Mouse (Mus musculus): ENCODE results near the gene Bst2. TPM values are rescaled to one million over a fixed set of nuclear protein-coding genes. Genes with fewer than 3 reads are reported as not detected.

The Bst2 gene
- polyA plus RNA-seq, 1 experiment from 2014 or later = 21.9 TPM

- Histone ChIP-seq H3K9me3 (ENCODE audit: control insufficient read depth, low read length) (no peaks in the 10 kb centered on the region), H3K4me2 (no peak overlapping the region), H3K4me3 (ENCODE audit: low read depth, low read length) (no peak overlapping the region), H3K9ac (ENCODE audit: low read depth, low read length) (no peak overlapping the region), H3K27ac (ENCODE audit: low read depth, low read length) (0 out of 2 replicates have a peak overlapping the region, but pooled peaks have one; percentile 33), H3K4me1 (replicated peaks; ENCODE audit: control insufficient read depth, insufficient read depth, low read length) (peaks cover 17% of the 10 kb centered on the region), H3K36me3 (ENCODE audit: control insufficient read depth, insufficient read depth, low read length) (no peaks in the 10 kb centered on the region), H3K27me3 (replicated peaks; ENCODE audit: control insufficient read depth, insufficient read depth, low read length) (peaks cover 20% of the 10 kb centered on the region)
- no peak for ATAC-seq (replicated peaks; ENCODE audit: low FRiP score)
- no peak for DNase-seq (ENCODE audit: low spot score)
- 65% methylated on average over 6 of the region's 6 CpGs for WGBS
Measured at GRCm38 (mm10) chr8:71554001-71554400, 16.7 kb upstream of the Bst2 start.

DNA sequence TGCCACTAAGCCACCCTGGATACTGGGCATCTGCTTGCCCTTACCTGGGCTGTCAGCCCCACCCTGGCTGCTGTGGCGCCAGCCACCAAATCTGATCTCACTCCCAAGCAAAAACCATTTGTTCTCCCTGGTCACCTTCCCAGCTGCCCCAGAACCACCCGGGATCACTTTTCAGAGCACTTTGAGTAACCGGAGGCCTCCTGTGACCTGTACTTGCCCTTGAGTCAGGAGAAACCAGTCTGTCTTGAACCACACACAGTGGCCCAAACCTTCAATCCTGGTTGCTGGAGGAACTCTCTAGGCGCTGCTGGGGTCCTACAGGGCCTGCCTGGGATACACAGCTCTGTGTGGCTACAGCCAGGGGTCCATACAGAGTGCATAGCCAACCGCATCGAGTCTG lies 15.5 kb upstream of the Bst2 start:
- Histone ChIP-seq H3K4me2 (no peak overlapping the region), H3K4me3 (ENCODE audit: low read depth, low read length) (no peak overlapping the region), H3K9ac (ENCODE audit: low read depth, low read length) (no peak overlapping the region), H3K9me3 (ENCODE audit: control insufficient read depth, low read length) (no peaks in the 10 kb centered on the region), H3K27me3 (replicated peaks; ENCODE audit: control insufficient read depth, insufficient read depth, low read length) (peaks cover 8% of the 10 kb centered on the region), H3K27ac (ENCODE audit: low read depth, low read length) (no peak overlapping the region), H3K36me3 (ENCODE audit: control insufficient read depth, insufficient read depth, low read length) (peaks cover 4% of the 10 kb centered on the region), H3K4me1 (replicated peaks; ENCODE audit: control insufficient read depth, insufficient read depth, low read length) (peaks cover 10% of the 10 kb centered on the region; the same call in 1 of the 2 replicates)
- 64% methylated on average over 6 of the region's 6 CpGs for WGBS
- DNase-seq (ENCODE audit: low spot score) (no peak), ATAC-seq (replicated peaks; ENCODE audit: low FRiP score) (no peak)

- DNase-seq (ENCODE audit: low spot score) (no peak), ATAC-seq (replicated peaks; ENCODE audit: low FRiP score) (no peak)
- no peak overlapping the region for H3K27ac ChIP-seq (ENCODE audit: low read depth, low read length)
- H3K27me3 ChIP-seq (replicated peaks; ENCODE audit: control insufficient read depth, insufficient read depth, low read length) = no peaks in the 10 kb centered on the region
- peaks cover 11% of the 10 kb centered on the region for H3K36me3 ChIP-seq (ENCODE audit: control insufficient read depth, insufficient read depth, low read length)
- 78% methylated on average over 7 of the region's 7 CpGs for WGBS
- H3K4me2 ChIP-seq = no peak overlapping the region
- H3K9me3 ChIP-seq (ENCODE audit: control insufficient read depth, low read length) = no peaks in the 10 kb centered on the region
- H3K4me1 ChIP-seq (replicated peaks; ENCODE audit: control insufficient read depth, insufficient read depth, low read length) = peaks cover 10% of the 10 kb centered on the region; the same call in 1 of the 2 replicates
- no peak overlapping the region for H3K9ac ChIP-seq (ENCODE audit: low read depth, low read length)
- no peak overlapping the region for H3K4me3 ChIP-seq (ENCODE audit: low read depth, low read length)
Measured at GRCm38 (mm10) chr8:71550754-71551153, 13.5 kb upstream of the Bst2 start.

DNA sequence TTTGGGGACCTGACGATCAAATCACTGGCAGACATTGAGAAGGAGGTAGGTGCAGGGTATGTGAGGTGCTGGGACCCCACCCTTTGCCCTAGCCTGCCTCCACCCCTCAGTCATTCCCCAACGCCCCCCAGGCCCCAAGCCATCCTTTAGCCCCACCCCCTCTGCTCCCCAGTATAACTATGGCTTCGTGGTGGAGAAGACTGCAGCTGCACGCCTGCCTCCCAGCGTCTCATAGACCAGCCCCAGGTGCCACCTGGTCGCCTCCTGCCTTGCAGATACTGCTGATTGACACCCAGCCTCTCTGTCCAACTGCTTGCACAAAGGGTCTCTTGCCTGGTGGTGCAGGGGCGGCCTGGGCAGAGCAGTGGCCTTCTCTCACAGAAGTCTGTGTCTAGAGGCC lies 10.3 kb upstream of the Bst2 start:
- Histone ChIP-seq H3K36me3 (ENCODE audit: control insufficient read depth, insufficient read depth, low read length) (peaks cover 18% of the 10 kb centered on the region), H3K9ac (ENCODE audit: low read depth, low read length) (no peak overlapping the region), H3K27me3 (replicated peaks; ENCODE audit: control insufficient read depth, insufficient read depth, low read length) (no peaks in the 10 kb centered on the region), H3K4me2 (no peak overlapping the region), H3K9me3 (ENCODE audit: control insufficient read depth, low read length) (no peaks in the 10 kb centered on the region), H3K4me3 (ENCODE audit: low read depth, low read length) (no peak overlapping the region), H3K27ac (ENCODE audit: low read depth, low read length) (no peak overlapping the region), H3K4me1 (replicated peaks; ENCODE audit: control insufficient read depth, insufficient read depth, low read length) (peaks cover 9% of the 10 kb centered on the region)
- DNase-seq (ENCODE audit: low spot score) (no peak), ATAC-seq (replicated peaks; ENCODE audit: low FRiP score) (no peak)
- WGBS = 81% methylated on average over 7 of the region's 7 CpGs

GRCm38 (mm10) chr8:71545053-71545452 lies 7.8 kb upstream of the Bst2 start:
- Histone ChIP-seq H3K36me3 (ENCODE audit: control insufficient read depth, insufficient read depth, low read length) (peaks cover 18% of the 10 kb centered on the region), H3K27me3 (replicated peaks; ENCODE audit: control insufficient read depth, insufficient read depth, low read length) (no peaks in the 10 kb centered on the region), H3K9ac (ENCODE audit: low read depth, low read length) (no peak overlapping the region), H3K4me1 (replicated peaks; ENCODE audit: control insufficient read depth, insufficient read depth, low read length) (peaks cover 9% of the 10 kb centered on the region), H3K27ac (ENCODE audit: low read depth, low read length) (no peak overlapping the region), H3K4me2 (no peak overlapping the region), H3K9me3 (ENCODE audit: control insufficient read depth, low read length) (no peaks in the 10 kb centered on the region), H3K4me3 (ENCODE audit: low read depth, low read length) (no peak overlapping the region)
- 88% methylated on average over 11 of the region's 11 CpGs for WGBS
- DNase-seq (ENCODE audit: low spot score) (no peak), ATAC-seq (replicated peaks; ENCODE audit: low FRiP score) (no peak)

DNA sequence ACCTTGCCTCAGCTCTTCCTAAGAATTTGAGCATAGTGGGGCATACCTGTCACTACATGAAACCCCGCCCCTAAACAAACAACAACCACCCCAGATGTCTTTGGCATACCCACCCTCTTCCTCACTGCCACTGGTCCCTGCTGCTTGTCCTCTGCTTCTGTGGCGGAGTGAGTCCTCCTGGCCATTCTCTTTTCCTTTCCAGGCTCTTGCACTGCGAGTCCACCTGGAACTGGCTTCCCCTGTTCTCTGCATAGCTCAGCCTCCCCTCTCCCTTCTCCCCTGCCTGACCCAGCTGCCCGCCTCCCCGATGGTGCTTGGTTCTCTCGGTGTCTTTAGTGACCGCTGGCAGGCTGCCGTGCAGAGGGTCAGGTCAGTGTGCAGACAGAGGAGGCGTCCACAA lies 6.5 kb upstream of the Bst2 start:
- Histone ChIP-seq H3K9ac (ENCODE audit: low read depth, low read length) (peak overlapping the region; percentile 77; the same call in 1 of the 2 replicates), H3K4me1 (replicated peaks; ENCODE audit: control insufficient read depth, insufficient read depth, low read length) (peaks cover 9% of the 10 kb centered on the region), H3K9me3 (ENCODE audit: control insufficient read depth, low read length) (no peaks in the 10 kb centered on the region), H3K4me3 (ENCODE audit: low read depth, low read length) (peak overlapping the region; percentile 86), H3K36me3 (ENCODE audit: control insufficient read depth, insufficient read depth, low read length) (peaks cover 18% of the 10 kb centered on the region), H3K4me2 (peak overlapping the region; percentile 95), H3K27ac (ENCODE audit: low read depth, low read length) (no peak overlapping the region), H3K27me3 (replicated peaks; ENCODE audit: control insufficient read depth, insufficient read depth, low read length) (no peaks in the 10 kb centered on the region)
- ATAC-seq (replicated peaks; ENCODE audit: low FRiP score) (no peak), DNase-seq (ENCODE audit: low spot score) (no peak)
- 79% methylated on average over 9 of the region's 9 CpGs for WGBS

DNA sequence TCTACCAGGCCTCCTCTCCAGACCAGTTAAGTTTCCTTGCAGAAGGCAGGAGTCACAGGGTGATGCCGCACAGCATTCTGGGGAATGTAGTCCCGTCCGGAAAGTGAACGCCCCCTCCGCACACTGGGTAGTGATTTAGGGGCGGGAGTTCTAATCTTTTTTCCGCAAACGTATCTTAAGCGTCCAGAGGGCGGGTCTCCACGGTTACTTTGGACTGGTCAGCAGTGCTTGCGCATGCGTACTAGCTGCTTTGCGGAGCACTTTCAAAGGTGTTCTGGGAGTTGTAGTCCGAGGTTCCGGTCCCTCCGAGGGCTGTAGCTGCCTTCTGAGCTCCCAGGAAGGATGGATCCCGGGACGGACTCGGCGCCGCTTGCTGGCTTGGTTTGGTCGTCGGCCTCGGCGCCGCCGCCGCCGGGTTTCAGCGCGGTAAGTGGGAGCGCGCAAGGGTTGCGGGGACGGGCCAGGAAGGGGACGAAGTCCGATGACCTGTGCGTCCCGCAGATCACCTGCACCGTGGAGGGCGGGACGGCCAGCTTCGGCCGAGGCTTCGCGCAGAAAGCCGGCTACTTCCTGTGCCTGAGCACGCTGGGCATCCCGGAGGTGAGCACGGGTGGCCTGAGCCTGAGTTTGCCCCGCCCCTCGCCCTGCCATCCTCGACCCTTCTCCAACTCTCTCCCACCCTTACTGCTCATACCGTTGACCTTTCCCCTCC lies 5.5 kb upstream of the Bst2 start, which contains the start of gene Mvb12a:
Gene Mvb12a, plus strand, starts transcription at position 291 of the 712 bp plus-strand sequence.
- WGBS = under 1% methylated on average over 55 of the region's 55 CpGs
- ATAC-seq (replicated peaks; ENCODE audit: low FRiP score) (peak; percentile 90), DNase-seq (ENCODE audit: low spot score) (peak; percentile 87)
- Histone ChIP-seq H3K9ac (ENCODE audit: low read depth, low read length) (peak within 1 kb of the TSS; percentile 77), H3K9me3 (ENCODE audit: control insufficient read depth, low read length) (no peaks in the 10 kb centered on the region), H3K4me3 (ENCODE audit: low read depth, low read length) (peak within 1 kb of the TSS; percentile 86), H3K27ac (ENCODE audit: low read depth, low read length) (peak within 1 kb of the TSS; percentile 53; the same call in 1 of the 2 replicates), H3K27me3 (replicated peaks; ENCODE audit: control insufficient read depth, insufficient read depth, low read length) (no peaks in the 10 kb centered on the region), H3K36me3 (ENCODE audit: control insufficient read depth, insufficient read depth, low read length) (peaks cover 14% of the 10 kb centered on the region), H3K4me2 (peak within 1 kb of the TSS; percentile 95), H3K4me1 (replicated peaks; ENCODE audit: control insufficient read depth, insufficient read depth, low read length) (peaks cover 9% of the 10 kb centered on the region)

DNA sequence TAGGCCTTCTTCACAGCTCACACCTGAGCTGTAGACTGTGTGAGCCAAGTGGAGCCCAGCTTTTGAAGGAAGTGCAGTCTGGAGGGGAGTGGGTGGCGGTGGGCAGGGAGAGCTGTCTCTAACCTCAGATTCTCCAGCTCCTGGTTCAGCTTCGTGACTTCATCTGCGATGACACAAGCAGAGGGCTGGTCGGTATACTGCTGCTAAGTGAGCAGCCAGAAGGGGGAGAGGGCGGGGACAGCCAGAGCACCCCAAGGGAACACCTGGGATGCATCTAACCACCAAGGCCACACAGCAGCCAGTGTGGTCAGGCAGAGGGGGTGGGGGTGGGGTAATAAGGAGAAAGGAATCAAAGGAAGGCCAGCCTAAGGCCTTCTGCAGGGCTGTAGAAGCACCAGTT lies 1.6 kb downstream of the Bst2 start:
- WGBS = 66% methylated on average over 5 of the region's 5 CpGs
- Histone ChIP-seq H3K9ac (ENCODE audit: low read depth, low read length) (no peak overlapping the region), H3K27me3 (replicated peaks; ENCODE audit: control insufficient read depth, insufficient read depth, low read length) (no peaks in the 10 kb centered on the region), H3K9me3 (ENCODE audit: control insufficient read depth, low read length) (no peaks in the 10 kb centered on the region), H3K27ac (ENCODE audit: low read depth, low read length) (no peak overlapping the region), H3K4me1 (replicated peaks; ENCODE audit: control insufficient read depth, insufficient read depth, low read length) (no peaks in the 10 kb centered on the region; the same call in 1 of the 2 replicates), H3K4me2 (peak overlapping the region; percentile 84), H3K36me3 (ENCODE audit: control insufficient read depth, insufficient read depth, low read length) (no peaks in the 10 kb centered on the region), H3K4me3 (ENCODE audit: low read depth, low read length) (no peak overlapping the region)
- DNase-seq (ENCODE audit: low spot score) (no peak), ATAC-seq (replicated peaks; ENCODE audit: low FRiP score) (no peak)

DNA sequence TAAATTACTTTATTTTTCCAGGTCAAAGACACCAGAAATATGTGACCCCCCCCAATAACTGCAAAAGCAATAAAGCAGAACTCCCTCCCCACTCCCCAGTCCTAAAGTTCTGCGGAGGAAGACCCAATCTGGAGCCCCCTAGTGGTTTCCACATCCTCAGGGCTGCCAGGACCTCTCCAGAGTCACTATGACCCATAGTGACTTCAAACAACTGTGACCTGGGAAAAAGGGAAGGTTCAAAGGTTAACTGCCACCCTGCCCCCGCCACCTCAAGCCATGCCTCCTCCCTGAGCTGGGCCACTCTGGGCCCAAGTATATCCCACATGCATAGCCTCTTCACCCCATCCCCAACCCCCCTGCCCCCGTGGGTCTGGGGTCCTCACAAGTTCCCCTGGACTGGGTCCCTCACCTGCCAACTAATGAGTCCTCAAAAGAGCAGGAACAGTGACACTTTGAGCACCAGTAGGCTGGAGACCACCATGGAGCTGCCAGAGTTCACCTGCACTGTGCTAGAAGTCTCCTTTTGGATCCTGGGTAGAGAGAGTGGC lies 2.9 kb downstream of the Bst2 start:
- no peak for DNase-seq (ENCODE audit: low spot score)
- Histone ChIP-seq H3K4me2 (no peak overlapping the region), H3K27ac (ENCODE audit: low read depth, low read length) (no peak overlapping the region), H3K4me1 (replicated peaks; ENCODE audit: control insufficient read depth, insufficient read depth, low read length) (no peaks in the 10 kb centered on the region; the same call in 1 of the 2 replicates), H3K9ac (ENCODE audit: low read depth, low read length) (no peak overlapping the region), H3K9me3 (ENCODE audit: control insufficient read depth, low read length) (no peaks in the 10 kb centered on the region), H3K27me3 (replicated peaks; ENCODE audit: control insufficient read depth, insufficient read depth, low read length) (no peaks in the 10 kb centered on the region), H3K4me3 (ENCODE audit: low read depth, low read length) (no peak overlapping the region), H3K36me3 (ENCODE audit: control insufficient read depth, insufficient read depth, low read length) (no peaks in the 10 kb centered on the region)
- WGBS = 48% methylated on average over 3 of the region's 3 CpGs
- no peak for ATAC-seq (replicated peaks; ENCODE audit: low FRiP score)

Measured in liver, embryonic 11.5 days (tissue).